Mouse (Mus musculus) neutrophil, adult 83 days (primary cell): ENCODE data around the gene Dusp23. TPM values are rescaled to one million over a fixed set of nuclear protein-coding genes. Genes with fewer than 3 reads are reported as not detected.

Experiments used
- total RNA-seq, 2 experiments: library from RNA; stranded (reverse); gene quantifications; one replicate each; pipeline ENCODE4 v1.2.4; 2023

Dusp23 gene
- 1 to 10 TPM; 1.7 to 1.8 TPM for total RNA-seq

DNA sequence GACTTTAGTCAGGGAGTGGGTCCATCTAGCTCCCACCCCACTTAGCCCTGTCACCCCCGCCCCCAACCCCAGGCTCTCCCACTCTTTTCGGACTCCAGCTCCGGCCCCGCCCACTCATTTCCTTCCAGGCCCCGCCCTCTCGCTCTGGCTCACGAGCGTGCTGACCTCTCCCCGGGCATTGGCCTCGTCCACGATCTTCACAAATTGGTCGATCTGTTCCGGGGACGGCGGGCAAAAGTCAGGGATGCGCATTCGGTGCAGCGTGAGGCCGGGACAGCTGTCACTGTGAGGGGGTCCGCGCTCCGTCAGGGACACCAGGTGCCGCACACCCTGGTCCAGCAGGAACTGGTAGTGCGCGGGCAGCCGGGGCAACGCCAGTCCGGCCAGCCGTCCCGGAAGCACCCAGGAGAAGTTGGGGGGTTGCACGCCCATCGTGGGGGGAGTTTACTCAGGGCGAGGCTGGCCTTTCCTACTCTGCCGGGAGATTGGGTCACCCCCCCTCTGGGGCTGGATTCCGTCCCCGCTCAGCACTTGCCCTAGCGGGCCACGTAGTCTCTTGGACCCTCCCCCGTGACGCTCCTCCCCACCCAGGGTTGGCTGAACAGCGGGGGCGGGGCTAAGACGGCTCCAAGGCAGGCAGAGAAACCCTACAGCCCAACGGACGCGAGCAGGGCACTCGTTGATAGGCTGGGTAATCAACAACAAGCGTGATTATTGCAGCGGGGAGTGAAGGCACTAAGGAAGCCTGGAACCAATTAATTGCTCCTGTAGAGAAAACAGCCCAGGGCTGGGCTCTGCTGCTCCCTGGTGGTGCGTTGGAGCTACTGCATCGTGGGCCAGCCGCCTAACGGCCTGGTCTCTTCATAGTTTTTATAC is at the start of gene Dusp23:
TSS of gene Dusp23 (minus strand) at position 512 of the 876 bp plus-strand sequence.

DNA sequence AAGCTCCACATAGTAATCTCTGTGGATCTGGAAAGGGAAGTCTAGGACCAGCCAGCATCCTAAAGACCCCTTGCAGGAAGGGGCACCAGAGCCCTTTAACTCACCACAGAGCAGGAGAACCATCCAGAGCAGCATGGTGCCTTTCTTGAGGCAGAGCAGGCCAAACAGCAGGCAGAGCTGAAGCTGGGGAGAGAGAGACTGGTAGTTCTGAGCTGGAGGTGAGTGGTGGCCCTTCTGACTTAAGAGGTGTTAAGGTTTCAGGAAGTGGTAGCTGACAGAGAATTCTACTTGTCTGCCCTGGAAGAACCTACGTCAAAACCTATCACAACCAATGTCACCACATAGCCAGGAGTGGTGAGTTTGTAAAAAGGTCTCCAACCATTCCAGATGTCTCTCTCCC is 30.4 kb downstream of the Dusp23 start, which contains the start of gene Fcrl6:
TSS of gene Fcrl6 (minus strand) at position 226 of the 400 bp plus-strand sequence.

DNA sequence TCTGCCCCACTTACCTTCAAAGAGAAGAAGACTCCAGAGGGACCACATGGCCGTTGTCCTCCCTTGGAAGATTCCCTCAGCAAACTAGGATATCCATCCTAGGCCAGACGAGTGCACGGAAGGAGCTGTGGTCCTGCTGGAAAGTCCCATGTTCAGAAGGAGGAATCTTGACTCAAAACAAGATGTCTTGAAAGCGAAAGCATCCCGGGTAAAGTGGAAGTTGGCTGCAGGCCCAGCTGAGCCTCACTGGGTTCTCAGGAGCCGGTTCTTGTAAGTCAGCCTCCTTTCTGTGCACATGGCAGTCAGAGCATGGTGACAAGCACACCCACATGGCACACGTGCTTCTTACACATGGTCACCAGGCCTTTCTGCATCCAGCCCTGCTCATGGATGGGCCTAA is 42.4 kb downstream of the Dusp23 start, which contains the start of gene Slamf8:
TSS of gene Slamf8 (minus strand) at position 184 of the 400 bp plus-strand sequence.

Other genes starting within 250 kb of the Dusp23 start
- under 1 TPM; 0.61 to 0.84 TPM for gene Slamf9, start 157.6 kb downstream of the Dusp23 start, total RNA-seq
- gene Igsf9, start 151.2 kb downstream of the Dusp23 start, total RNA-seq = under 1 TPM; 0.33 to 0.70 TPM
- gene Tagln2, start 132.9 kb downstream of the Dusp23 start, total RNA-seq = 100 to 1,000 TPM; 208 to 209 TPM
- under 1 TPM in 1 of 2 experiments, not detected in 1; 0.64 TPM for gene Cfap45, start 112.2 kb downstream of the Dusp23 start, total RNA-seq
- not detected for gene Vsig8, start 77.0 kb downstream of the Dusp23 start, total RNA-seq
- 1 to 10 TPM; 5.1 to 5.3 TPM for gene Slamf8, start 42.4 kb downstream of the Dusp23 start, total RNA-seq
- not detected for gene Fcrl6, start 30.4 kb downstream of the Dusp23 start, total RNA-seq
- not detected for gene Crp, start 65.1 kb upstream of the Dusp23 start, total RNA-seq